11 mouse cellular contexts compared by ENCODE assay signal in the genomic region with DNA sequence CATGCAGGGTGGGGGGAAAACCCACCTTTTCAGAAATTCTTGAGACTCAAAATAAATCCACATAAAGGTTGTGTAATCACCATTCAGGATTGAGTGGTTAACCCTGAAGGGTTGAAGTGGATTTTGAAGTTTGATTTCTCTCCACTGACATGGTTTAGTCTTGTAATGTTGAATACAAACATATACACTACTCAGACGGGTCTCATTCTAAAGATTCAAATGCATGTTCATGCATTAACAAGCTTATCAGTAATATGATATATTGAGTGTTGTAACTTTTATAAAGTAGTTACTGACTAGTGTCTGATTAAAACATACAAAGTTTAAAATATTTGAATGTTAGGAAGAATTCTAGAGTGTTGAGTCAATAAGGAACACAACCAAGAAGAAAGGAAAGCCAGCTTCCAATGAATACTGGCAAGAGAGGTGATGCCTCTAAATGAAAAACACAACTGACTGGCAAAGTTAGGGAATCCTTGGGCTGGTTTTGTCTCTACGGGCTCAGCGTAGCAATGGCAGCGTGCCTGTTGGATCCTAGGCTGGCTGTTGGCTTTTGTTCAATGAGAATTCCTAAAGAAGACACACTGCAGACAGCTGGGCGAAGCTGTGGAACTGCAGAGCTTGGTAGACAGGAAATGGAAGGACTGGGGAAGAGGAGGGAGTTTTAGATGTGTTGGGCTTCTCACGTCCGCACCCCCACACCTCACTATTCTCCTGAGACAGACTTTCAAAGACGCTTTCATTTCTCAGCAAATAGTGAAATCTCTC.
DNase-seq lines count a peak whose midpoint lies in the region; ATAC-seq and TF ChIP-seq lines count a peak whose summit lies in the region.
"Had no signal": no experiment of that assay in that cellular context is flagged by ENCODE, and none has a peak within 500 bp of the region (broad histone marks: within the 10 kb centered on the region; RNA-seq: fewer than 3 reads in every experiment).

No protein-coding gene starts in this region.

- intact Hi-C loops in left cerebral cortex, postnatal 4 days (cut with DNase I), result no loop called here

- H3K9ac ChIP-seq in forebrain, postnatal 0 days, result no peak overlapping the region
- H3K9ac ChIP-seq in forebrain, embryonic 12.5 days, result no peak overlapping the region
- H3K9ac ChIP-seq: liver, embryonic 14.5 days had no signal

- TF ChIP-seq CTCF in forebrain, postnatal 0 days (IDR thresholded peaks at IDR 0.05; ENCODE audit: low read depth), result no peak

- no peak overlapping the region for H3K4me3 ChIP-seq in forebrain, postnatal 0 days (ENCODE audit: low read depth, low read length)
- H3K4me3 ChIP-seq in forebrain, embryonic 12.5 days (replicated peaks), result no peak overlapping the region

- WGBS in forebrain, postnatal 0 days, result 58% methylated on average over 8 of the region's 8 CpGs
- WGBS in forebrain, embryonic 12.5 days, result 94% methylated on average over 8 of the region's 8 CpGs

- no peaks in the 10 kb centered on the region for H3K27me3 ChIP-seq in forebrain, postnatal 0 days (ENCODE audit: insufficient read depth, low read length)
- no peaks in the 10 kb centered on the region for H3K27me3 ChIP-seq in forebrain, embryonic 12.5 days
- H3K27me3 ChIP-seq: CH12.LX had no signal

- H3K4me1 ChIP-seq in forebrain, postnatal 0 days (ENCODE audit: insufficient read depth), result no peaks in the 10 kb centered on the region
- H3K4me1 ChIP-seq in forebrain, embryonic 12.5 days, result no peaks in the 10 kb centered on the region

- H3K9me3 ChIP-seq in forebrain, postnatal 0 days (ENCODE audit: low read length), result no peaks in the 10 kb centered on the region
- no peaks in the 10 kb centered on the region for H3K9me3 ChIP-seq in forebrain, embryonic 12.5 days

- H3K27ac ChIP-seq in forebrain, postnatal 0 days (ENCODE audit: low read depth, low read length), result no peak overlapping the region
- no peak overlapping the region for H3K27ac ChIP-seq in forebrain, embryonic 12.5 days
- H3K27ac ChIP-seq: liver, embryonic 14.5 days had no signal

- H3K36me3 ChIP-seq in forebrain, postnatal 0 days (ENCODE audit: insufficient read depth), result no peaks in the 10 kb centered on the region
- peaks cover 18% of the 10 kb centered on the region for H3K36me3 ChIP-seq in forebrain, embryonic 12.5 days (replicated peaks)

- peak; percentile 73 for DNase-seq in forebrain, postnatal 0 days
- peak; percentile 33 for DNase-seq in right cerebral cortex, adult 18-20 months
- DNase-seq in right cerebral cortex, postnatal 36 days (ENCODE audit: low spot score in 2 of 2), result no peak
- DNase-seq in left cerebral cortex, postnatal 4 days, result peak; percentile 51
- peak; percentile 18 for DNase-seq in testis, postnatal 14 days (ENCODE audit: low spot score)
- no peak for DNase-seq in thymus, postnatal 36 days

- peak; percentile 77 for ATAC-seq in forebrain, postnatal 0 days
- ATAC-seq in forebrain, embryonic 12.5 days (ENCODE audit: low FRiP score), result no peak
- ATAC-seq in erythroid progenitor cell, adult 5-6 weeks (replicated peaks; ENCODE audit: low FRiP score, poor library complexity, severe bottlenecking), result no peak
- ATAC-seq: intestine, postnatal 0 days had no signal

- H3K4me2 ChIP-seq in forebrain, postnatal 0 days (ENCODE audit: low read depth), result no peak overlapping the region
- no peak overlapping the region for H3K4me2 ChIP-seq in forebrain, embryonic 12.5 days

Comparison
In these comparisons a context has a peak if more than half of its experiments do, and no peak if none do; other contexts are left out.
1. DNase-seq: peak in forebrain, postnatal 0 days (single experiment), right cerebral cortex, adult 18-20 months (single experiment), left cerebral cortex, postnatal 4 days (single experiment) and testis, postnatal 14 days (single experiment); none in right cerebral cortex, postnatal 36 days (0 of 2) and thymus, postnatal 36 days (0 of 2).